Comparison of ENCODE assay signal across 7 mouse cellular contexts in the genomic region with DNA sequence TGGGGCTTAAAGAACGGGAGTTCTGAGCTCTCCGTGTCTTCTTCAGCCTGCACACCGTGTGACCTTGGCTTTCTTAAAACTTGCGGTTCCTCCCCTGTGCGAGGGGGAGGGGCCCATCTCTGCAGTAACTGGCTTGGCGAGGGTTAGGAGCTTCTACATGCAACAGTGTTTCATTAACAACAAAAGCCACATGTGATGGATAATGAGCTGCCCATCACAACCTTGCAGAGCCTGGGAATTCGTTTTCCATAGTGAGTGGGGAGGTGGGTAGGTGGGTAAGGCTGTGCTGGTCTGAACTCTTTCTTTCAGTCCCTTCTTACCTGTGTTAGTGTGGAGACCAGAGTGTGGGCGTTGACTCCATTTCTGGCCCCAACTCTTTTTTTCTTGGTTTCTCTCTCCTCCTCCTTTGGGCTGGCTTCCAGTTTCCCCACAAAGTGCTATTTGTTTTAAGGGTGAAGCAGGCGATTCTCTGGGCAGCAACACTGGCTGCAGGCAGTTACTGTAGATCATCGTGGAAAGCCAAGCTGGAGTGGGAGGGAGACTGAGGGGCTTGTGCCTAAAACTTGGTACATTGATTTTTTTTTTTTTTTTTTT. TPM values are rescaled to one million over a fixed set of nuclear protein-coding genes. Genes with fewer than 3 reads are reported as not detected.
DNase-seq lines count a peak whose midpoint lies in the region; ATAC-seq and TF ChIP-seq lines count a peak whose summit lies in the region.

No protein-coding gene starts in this region.

- no peak overlapping the region for H3K4me3 ChIP-seq in lung, embryonic 15.5 days
- H3K4me3 ChIP-seq in lung, adult 2 months (replicated peaks; ENCODE audit: extremely low read depth, low read depth, low read length): no peak overlapping the region
- no peak overlapping the region for H3K4me3 ChIP-seq in midbrain, embryonic 14.5 days (replicated peaks; ENCODE audit: low read depth, low read length)

- no peaks in the 10 kb centered on the region for H3K36me3 ChIP-seq in lung, embryonic 15.5 days
- H3K36me3 ChIP-seq in midbrain, embryonic 14.5 days (ENCODE audit: control insufficient read depth, insufficient read depth, low read length): 0 out of 2 replicates have a peak, but pooled peaks cover 9% of the 10 kb centered on the region

- no peak for TF ChIP-seq POLR2A in lung, adult 2 months (IDR thresholded peaks at IDR 0.05; ENCODE audit: borderline replicate concordance, extremely low read depth, low read depth, low read length)

- peak overlapping the region; percentile 90 for H3K27ac ChIP-seq in lung, embryonic 15.5 days
- H3K27ac ChIP-seq in midbrain, embryonic 14.5 days (replicated peaks; ENCODE audit: low read depth, low read length): no peak overlapping the region

- intact Hi-C loops in left cerebral cortex, postnatal 36 days (cut with DNase I): no loop called here

- peak overlapping the region; percentile 26 for H3K4me2 ChIP-seq in lung, embryonic 15.5 days
- no peak overlapping the region for H3K4me2 ChIP-seq in midbrain, embryonic 14.5 days (ENCODE audit: low read length)

- TF ChIP-seq CTCF in lung, adult 2 months (IDR thresholded peaks at IDR 0.05; ENCODE audit: insufficient read depth, low read length): no peak

- peaks cover 55% of the 10 kb centered on the region for H3K4me1 ChIP-seq in lung, embryonic 15.5 days
- H3K4me1 ChIP-seq in lung, adult 2 months (ENCODE audit: control insufficient read depth, insufficient read depth, low read length): peaks cover 14% of the 10 kb centered on the region
- peaks cover 14% of the 10 kb centered on the region for H3K4me1 ChIP-seq in midbrain, embryonic 14.5 days (ENCODE audit: control insufficient read depth, insufficient read depth, low read length)

- WGBS in lung, embryonic 15.5 days: 27% methylated on average over 10 of the region's 10 CpGs
- WGBS in lung, adult 2 months: 51% methylated on average over 10 of the region's 10 CpGs
- 51% methylated on average over 10 of the region's 10 CpGs for WGBS in midbrain, embryonic 14.5 days

- DNase-seq in lung, adult 2 months: no peak
- DNase-seq in brain, adult 2 months (ENCODE audit: low read depth, low spot score): peak; percentile 82
- DNase-seq in kidney, adult 9 months: peak; percentile 66
- DNase-seq in midbrain, embryonic 14.5 days: peak; percentile 62
- no peak for DNase-seq in spleen, postnatal 4 days (ENCODE audit: low spot score in 2 of 2)
- DNase-seq in left cerebral cortex, postnatal 36 days (ENCODE audit: low spot score in 2 of 2): no peak

- no peaks in the 10 kb centered on the region for H3K9me3 ChIP-seq in lung, embryonic 15.5 days
- H3K9me3 ChIP-seq in midbrain, embryonic 14.5 days (ENCODE audit: control insufficient read depth, low read length): no peaks in the 10 kb centered on the region

- ATAC-seq in lung, embryonic 15.5 days (ENCODE audit: borderline replicate concordance, extremely low read depth, low FRiP score, low TSS enrichment): no peak
- no peak for ATAC-seq in midbrain, embryonic 14.5 days (ENCODE audit: low FRiP score, low TSS enrichment)

- no peaks in the 10 kb centered on the region for H3K27me3 ChIP-seq in lung, embryonic 15.5 days
- no peaks in the 10 kb centered on the region for H3K27me3 ChIP-seq in midbrain, embryonic 14.5 days (ENCODE audit: control insufficient read depth, insufficient read depth, low read length)

- no peak overlapping the region for H3K9ac ChIP-seq in lung, embryonic 15.5 days
- no peak overlapping the region for H3K9ac ChIP-seq in midbrain, embryonic 14.5 days (replicated peaks; ENCODE audit: low read length)

RNA-seq across cellular contexts. Expression of a gene that starts 15.9 kb away (rescaled TPM):
- polyA plus RNA-seq in lung, embryonic 15.5 days (2015; fragmentation: Nextera tagmentation; extraction: Ambion mirVana): 21.0 and 21.2 TPM in 2 replicates
- polyA plus RNA-seq in lung, adult 2 months (2012; rRNA removed): 11.3 and 16.6 TPM in 2 replicates
- 33.0 and 45.2 TPM in 2 replicates for polyA plus RNA-seq in midbrain, embryonic 14.5 days (2014; fragmentation: Nextera tagmentation; extraction: Ambion mirVana)
- 10 to 100 TPM; 38.7 to 39.1 TPM for total RNA-seq in left cerebral cortex, postnatal 36 days (2021)

Comparison
In these comparisons a context has a peak if more than half of its experiments do, and no peak if none do; other contexts are left out.
1. DNase-seq: peak in brain, adult 2 months (single experiment), kidney, adult 9 months (single experiment) and midbrain, embryonic 14.5 days (single experiment); none in lung, adult 2 months (single experiment), spleen, postnatal 4 days (0 of 2) and left cerebral cortex, postnatal 36 days (0 of 2).